Mouse (Mus musculus): ENCODE measurements around the gene Lipn.

The Lipn gene

DNA sequence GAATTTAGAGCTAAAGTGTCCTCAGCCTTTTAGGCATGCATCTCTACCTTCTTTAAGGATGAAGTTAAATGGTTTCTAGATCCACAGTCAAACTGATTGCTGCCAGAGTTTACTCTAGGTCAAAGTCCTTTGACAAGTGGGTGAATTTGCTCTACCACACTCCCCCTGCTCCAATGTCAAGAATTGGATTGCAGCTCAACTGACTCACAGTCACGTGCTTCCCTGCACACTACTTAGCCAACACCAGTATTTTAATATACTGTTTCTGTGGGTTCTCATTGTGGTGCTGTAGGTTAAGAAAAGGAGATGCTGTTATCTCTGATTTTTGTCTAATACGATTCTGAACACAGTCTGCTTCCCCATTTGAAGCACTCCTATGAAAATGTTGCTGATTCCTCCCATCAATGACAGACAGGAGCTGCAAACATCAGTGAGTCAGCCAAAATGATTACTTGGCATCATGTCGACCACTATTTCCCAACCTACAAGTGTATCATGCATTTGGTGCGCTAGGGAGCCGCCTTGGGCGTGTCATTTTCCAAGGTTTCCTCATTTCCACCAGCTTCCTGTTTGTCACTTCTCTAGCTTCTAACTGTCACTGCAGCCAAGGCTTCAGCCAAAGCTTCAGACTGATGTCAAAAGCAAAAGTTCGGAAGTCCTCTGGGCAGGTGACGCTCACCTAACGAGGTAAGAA, at the start of gene Lipn:
Lipn (plus strand) TSS at position 580 of the 694 bp plus-strand sequence.
- no peak for DNase-seq (ENCODE audit: low spot score)

DNA sequence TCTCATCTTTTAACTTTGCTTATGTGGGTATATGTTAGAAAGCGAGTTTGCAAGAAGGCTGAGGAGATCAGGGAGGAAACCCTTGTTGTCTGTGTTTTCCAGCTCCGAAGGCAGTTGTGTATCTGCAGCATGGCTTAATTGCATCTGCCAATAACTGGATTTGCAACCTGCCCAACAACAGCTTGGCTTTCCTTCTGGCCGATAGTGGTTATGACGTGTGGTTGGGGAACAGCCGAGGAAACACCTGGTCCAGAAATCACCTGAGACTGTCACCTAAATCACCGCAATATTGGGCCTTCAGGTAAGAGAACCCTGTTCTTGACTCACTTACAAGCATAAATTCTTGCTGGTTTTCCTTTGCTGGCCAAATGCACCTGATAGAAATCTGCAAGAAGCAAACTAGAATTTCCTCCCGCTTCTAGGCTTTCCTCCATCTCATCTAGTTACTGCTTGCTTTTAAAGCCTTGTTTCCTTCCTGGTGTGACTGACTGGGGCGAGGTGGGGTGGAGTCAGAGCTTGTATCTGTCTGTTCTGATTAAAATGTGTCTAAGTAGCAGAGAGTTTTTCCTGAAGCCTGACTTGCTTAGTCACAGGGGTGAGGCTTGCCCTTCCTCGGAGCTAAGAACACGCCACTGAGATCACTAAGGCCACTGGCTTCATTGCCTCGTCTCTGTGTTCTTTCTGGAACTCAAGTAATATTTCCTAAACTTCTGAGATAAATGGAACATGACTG, 45.6 kb upstream of the Lipn start:
- DNase-seq (ENCODE audit: low spot score), result no peak

- DNase-seq (ENCODE audit: low spot score), result no peak
Observed at GRCm38 (mm10) chr19:34022759-34023158, 44.4 kb upstream of the Lipn start.

DNA sequence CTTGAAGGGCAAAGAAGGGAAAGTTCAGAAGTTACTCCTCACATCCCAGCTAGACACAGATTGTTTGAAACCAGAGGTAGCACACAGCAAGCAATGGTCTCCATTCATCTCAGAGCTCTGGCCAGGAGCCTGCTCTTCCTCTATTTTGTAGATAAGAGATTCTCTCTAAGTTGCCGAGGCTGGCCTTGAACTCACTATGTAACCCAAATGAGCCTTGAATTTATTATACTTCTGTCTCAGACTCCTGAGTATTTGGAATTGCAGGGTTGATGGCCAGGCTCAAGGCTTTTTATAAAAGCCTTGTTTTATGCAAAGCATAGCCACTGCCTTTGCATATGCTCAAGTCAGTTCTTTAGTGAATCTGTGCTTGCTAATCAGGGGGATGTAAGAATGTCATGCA, 27.4 kb upstream of the Lipn start:
- no peak for DNase-seq (ENCODE audit: low spot score)

DNA sequence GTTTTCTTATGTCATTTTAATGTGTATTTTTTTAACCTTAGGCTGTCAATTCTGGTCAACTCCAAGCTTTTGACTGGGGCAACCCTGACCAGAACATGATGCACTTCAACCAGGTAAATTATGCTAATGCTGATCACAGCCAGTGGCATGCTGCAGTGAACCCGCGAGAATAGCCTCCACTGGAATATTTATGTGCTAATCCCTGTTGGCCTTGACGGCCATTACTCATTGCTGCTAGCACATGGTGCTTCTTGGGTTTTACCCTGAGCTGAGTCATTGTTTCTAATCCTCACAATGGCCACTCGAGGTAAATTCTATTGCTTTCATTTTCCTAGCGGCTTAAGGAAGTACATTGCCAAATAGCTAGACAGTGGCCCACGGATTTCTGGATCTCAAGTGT, 24.1 kb upstream of the Lipn start:
- DNase-seq (ENCODE audit: low spot score), result no peak

GRCm38 (mm10) chr19:34049371-34050039, 17.7 kb upstream of the Lipn start:
- DNase-seq (ENCODE audit: low spot score), result no peak

DNA sequence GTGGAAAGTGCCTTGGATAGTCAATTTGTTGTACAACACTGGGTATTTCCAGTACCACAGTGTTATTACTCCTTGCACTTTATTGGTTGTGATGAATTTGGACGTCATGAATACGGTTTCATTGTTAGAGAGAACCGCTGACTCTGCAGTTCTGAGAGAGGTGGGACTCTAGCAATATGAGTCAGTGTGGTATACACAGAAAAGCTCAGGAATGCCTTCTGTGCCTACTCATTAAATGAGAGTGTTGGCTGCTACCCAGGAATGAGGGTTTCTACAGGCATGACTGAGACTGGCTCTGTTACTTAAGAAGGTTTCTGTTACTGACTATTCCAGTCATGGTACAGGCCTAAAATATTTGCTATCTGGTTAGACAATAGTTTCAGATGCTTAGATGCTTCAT, 15.7 kb upstream of the Lipn start:
- DNase-seq (ENCODE audit: low spot score), result no peak

DNA sequence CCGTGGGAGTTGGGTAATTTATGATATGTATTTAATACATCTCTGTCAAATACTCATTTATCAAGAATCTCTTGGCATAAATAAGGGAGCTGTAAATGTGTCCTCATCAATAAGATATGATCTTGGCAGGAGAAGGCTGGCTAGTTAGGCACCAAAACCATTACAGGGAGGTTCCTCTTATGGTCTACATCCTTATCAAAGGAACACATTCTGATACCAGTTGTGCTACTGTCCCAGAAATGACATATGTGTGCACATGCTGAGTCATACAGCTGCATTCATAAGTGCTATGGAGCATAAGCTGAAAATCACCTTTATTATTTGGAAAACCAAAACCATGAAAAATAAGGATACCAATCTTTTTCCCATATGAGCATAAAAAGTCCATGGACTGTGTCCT, 3.6 kb upstream of the Lipn start:
- no peak for DNase-seq (ENCODE audit: low spot score)

DNA sequence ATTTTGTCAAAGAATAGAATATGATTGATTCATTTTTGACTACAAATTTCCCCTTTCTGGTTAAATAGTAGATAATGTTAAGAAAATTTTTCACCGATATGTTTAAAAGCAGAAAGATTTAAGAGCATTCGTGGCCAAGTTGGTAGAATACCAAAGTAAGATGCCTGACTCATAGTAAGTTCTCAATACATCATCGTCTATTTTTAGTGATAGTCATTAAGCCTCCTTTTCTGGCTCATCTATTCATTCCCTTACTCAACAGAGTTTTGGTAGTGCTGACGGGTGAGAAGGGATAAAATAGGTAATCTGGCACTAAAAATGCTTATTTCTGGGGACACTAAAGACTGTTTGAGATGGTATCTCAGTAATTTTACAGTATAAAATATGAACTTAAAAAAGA, 3.1 kb upstream of the Lipn start:
- DNase-seq (ENCODE audit: low spot score), result no peak

DNA sequence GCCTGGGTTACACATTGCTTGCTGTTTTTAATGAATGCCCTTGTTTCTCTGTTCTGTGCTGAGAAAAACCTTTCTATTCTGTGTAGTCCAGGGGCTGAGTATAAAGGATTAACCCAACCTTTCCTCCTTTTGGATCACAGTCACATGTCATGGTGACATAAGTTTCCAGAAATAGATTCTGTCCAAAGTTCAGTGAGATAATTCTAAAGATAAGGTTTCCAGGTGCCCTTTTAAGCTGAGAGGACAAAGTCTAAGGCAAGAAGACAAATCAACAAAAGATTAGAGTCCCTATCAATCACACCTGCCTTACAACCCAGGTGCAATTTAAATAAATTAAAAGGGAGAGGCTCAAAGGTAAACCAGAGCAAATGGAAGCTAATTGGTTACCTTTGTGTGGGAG, 7.1 kb downstream of the Lipn start:
- DNase-seq (ENCODE audit: low spot score), result no peak

DNA sequence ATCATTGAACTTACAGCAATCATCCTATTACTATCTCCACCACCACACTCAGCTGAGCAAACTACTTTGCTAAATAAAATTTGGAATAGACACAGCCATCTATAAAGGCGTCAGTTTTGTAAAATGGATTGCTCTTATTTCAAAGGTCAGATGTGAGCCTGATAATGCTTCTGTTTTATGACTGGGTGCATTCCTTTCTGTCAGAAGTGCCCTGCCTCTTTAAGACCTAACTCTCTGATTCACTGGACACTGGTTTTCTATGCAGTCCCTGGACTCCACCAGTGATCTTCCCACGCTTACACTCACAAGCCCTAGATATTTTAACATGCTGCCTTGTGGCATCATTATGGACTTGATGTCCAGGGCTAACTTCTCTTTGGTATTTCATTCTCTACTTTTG, 11.0 kb downstream of the Lipn start:
- DNase-seq (ENCODE audit: low spot score), result no peak

DNA sequence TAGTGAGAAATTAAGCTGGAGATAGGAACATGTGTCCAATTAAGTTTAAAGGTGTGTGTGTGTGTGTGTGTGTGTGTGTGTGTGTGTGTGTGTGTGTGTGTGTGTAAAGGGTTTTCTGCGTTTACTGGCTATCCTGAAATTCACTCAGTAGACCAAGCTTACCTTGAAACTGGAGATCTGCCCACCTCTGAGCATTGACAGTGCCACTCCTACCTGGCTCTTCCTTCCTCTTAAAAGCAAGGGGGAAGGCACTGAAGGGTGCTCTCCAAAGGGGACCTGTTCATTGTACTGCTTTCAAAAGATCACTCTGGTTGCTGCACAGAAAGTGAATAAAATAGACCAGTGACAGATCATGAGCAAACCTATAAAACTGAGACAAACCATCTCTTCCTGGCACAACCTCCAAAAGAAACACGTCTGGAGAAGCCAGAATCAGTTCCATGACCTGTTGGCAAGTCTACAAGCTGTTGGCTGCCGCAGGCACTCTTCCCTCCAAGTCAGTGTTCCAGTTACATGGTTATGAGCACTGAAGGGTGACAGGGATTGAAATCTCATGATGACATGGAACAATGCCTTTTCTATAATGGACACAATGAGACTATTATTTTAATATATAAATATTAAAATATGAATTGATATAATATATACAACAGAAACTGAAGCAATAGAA, 22.0 kb downstream of the Lipn start:
- DNase-seq (ENCODE audit: low spot score), result no peak

DNA sequence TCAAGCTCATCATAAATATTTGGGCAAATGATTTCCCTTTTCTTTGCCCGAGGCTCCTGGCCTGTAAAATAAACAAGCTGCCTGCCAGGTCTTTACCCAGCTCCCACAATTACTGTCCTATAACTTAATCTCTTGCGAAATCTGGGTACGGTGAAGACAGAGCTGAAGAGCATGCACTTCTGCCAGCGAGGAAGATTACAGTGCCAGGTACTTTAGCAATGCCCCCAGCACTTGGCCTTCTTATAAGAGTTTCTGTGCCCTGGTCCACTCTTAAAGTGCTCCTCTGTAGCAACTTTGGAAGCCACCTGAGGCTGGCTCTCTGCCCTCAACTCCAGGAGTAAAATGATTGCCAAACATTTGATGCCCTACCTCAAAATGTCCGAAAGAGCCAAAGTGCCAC, 28.2 kb downstream of the Lipn start:
- DNase-seq (ENCODE audit: low spot score), result no peak

- DNase-seq (ENCODE audit: low spot score), result no peak
Observed at GRCm38 (mm10) chr19:34096228-34096627, 29.1 kb downstream of the Lipn start.

DNA sequence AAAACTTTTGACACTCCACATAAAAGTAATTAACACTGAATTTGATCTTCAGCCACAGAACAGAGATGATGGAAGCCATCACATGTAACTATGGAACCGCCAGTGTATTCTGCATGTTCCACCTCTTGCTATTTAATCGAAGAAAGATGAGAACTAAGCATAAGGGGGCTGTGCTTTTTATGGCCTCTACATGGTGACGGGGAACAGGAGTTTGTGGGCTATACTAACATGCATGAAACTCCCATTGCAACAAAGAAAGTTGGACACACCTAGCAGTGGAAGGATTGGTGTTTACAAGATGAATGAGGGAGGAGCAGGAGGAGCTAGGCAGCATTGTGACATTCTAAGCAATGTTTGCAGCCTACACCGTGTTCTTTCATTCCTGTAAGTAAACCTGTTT, 33.5 kb downstream of the Lipn start, which contains the start of gene Lipm:
Lipm (plus strand) TSS at position 301 of the 400 bp plus-strand sequence.
- no peak for DNase-seq (ENCODE audit: low spot score)

DNA sequence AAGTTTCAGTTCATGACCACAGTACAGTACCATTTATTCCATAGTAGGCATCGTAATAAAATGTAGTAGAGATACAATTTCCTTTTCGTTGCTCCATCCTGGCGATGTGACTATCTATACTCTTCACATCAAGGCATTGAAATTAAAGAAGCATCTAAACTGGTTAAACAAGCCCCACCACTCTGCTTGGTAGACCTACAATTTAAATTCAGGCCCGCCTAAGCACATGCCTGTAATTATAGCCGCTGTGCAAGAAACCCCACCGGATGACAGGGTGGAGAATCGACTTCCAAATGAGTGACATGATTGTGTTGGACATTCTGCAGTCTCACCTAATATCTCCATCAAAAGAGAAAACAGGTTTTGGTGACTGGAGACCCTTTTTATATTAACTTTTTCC, 34.7 kb downstream of the Lipn start:
- no peak for DNase-seq (ENCODE audit: low spot score)

DNA sequence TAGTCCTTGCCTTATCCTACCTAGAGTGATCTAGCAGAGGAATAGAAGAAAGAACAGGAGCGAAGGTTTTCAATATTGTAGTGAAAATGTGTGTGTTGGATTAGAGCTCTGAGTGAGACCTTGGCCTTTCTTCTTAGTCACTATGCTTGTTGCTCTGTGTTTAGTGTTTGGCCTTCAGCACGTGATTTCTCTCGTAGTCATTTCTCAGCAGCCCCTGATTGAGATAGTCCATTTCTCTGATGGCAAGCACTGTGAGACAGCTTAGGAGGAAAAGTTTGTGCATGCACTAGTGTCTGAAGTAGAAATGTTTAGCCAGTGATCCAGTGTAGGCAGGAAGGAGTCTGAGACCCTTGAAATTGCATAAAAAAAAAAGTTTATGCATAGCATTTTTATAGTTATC, 37.7 kb downstream of the Lipn start:
- no peak for DNase-seq (ENCODE audit: low spot score)

- DNase-seq (ENCODE audit: low spot score), result no peak
Observed at GRCm38 (mm10) chr19:34119102-34119501, 51.9 kb downstream of the Lipn start.

- no peak for DNase-seq (ENCODE audit: low spot score)
Observed at GRCm38 (mm10) chr19:34119653-34120052, 52.5 kb downstream of the Lipn start.

- no peak for DNase-seq (ENCODE audit: low spot score)
Observed at GRCm38 (mm10) chr19:34120107-34120731, 53.1 kb downstream of the Lipn start.
